Mouse (Mus musculus): ENCODE measurements around the gene Agtpbp1.

DNA sequence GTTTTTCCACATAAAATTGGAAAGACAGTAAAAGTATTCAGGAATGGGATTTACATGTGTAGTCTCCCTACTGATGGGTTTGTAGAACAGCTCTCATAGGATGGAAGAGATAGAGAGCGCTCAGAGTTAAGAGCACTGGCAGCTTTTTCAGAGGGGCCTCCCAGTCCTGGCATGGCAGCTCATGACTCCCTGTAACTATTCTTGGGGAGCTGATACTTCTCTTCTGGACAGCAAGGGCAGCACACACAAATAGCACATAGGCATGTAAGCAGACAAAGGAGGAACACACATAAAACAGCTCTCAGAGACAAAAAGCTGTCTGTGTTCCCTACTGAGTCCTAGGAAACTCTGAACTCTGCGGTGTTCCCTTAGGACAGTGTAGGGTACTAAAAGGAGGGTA, 25.4 kb upstream of the Agtpbp1 start:
- no peak for TF ChIP-seq POLR2A (IDR thresholded peaks at IDR 0.05; ENCODE audit: insufficient read length, low read depth)
- no peak for TF ChIP-seq MYOG (IDR thresholded peaks at IDR 0.05; ENCODE audit: control insufficient read depth in 1 of 3, insufficient read depth in 1 of 3, insufficient read length in 2 of 3, low read depth in 2 of 3)
- no peak for TF ChIP-seq USF1 (IDR thresholded peaks at IDR 0.05; ENCODE audit: low read depth)
- no peak for TF ChIP-seq E2F4 (IDR thresholded peaks at IDR 0.05; ENCODE audit: insufficient read depth)
- no peak for TF ChIP-seq MAX (IDR thresholded peaks at IDR 0.05; ENCODE audit: low read depth)
- TF ChIP-seq REST (IDR thresholded peaks at IDR 0.05; ENCODE audit: insufficient read depth, insufficient read length) = no peak
- TF ChIP-seq TCF3 (IDR thresholded peaks at IDR 0.05; ENCODE audit: insufficient read length, low read depth) = no peak
- TF ChIP-seq POLR2AphosphoS2 (IDR thresholded peaks at IDR 0.05; ENCODE audit: insufficient read length, low read depth) = no peak
